Mouse (Mus musculus): ENCODE measurements at regions not wholly inside any gene's neighbourhood (a gene's known extent, or its start where the extent isn't known, plus 50 kb on each side); places are given as distances from the start of the nearest gene placed in this dataset.

DNA sequence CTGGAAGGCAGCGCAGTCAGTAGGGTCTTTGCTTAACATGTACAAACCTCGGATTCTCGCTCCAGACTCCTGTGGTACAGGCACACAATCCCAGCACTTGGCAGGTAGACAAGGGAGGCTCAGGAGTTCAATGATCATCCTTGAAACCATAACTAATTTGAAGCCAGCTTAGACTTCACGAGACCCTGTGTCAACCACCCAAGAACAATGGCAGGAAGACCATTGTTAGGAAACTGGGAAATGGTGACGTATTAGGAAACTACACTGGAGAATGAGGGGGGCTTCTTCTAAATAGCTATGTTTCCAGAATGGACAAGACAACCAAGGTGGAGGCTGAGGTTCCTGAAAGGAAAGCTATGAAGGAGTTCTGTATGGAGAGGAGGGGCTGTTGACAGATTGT, 313.1 kb upstream of the Adgrl2 start:
- Histone ChIP-seq H3K27me3 (ENCODE audit: insufficient read depth, low read length) (no peaks in the 10 kb centered on the region), H3K36me3 (ENCODE audit: insufficient read depth, low read length) (no peaks in the 10 kb centered on the region), H3K4me2 (ENCODE audit: low read length) (no peak overlapping the region), H3K9ac (ENCODE audit: low read depth, low read length) (no peak overlapping the region), H3K9me3 (replicated peaks; ENCODE audit: low read length) (no peaks in the 10 kb centered on the region), H3K27ac (no peak overlapping the region), H3K4me1 (replicated peaks; ENCODE audit: insufficient read depth, low read length) (no peaks in the 10 kb centered on the region), H3K4me3 (replicated peaks; ENCODE audit: low read depth, low read length) (no peak overlapping the region)
- no peak for TF ChIP-seq CTCF (IDR thresholded peaks at IDR 0.05; ENCODE audit: low read depth)
- 93% methylated on average over 5 of the region's 5 CpGs for WGBS
- ATAC-seq (replicated peaks; ENCODE audit: low FRiP score, low read depth) (no peak), DNase-seq (ENCODE audit: low spot score) (peak; percentile 24)

DNA sequence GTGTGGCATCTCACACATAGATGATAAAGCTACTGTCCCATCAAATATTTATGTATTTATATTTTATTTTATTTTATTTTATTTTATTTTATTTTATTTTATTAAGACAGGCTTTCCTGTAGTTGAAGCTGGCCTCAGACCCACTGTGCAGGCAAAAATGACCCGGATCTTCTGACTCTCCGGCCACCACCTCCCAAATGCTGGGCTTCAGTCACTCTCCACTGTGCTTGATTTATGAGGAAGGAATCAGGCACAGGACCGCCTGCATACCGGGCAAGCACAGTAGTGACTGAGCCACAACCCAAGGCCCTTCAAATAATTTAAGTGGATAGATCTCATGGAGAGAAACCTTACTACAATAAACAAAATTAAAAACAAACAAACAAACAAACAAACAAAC, 309.6 kb upstream of the Adgrl2 start:
- Histone ChIP-seq H3K9me3 (replicated peaks; ENCODE audit: low read length) (no peaks in the 10 kb centered on the region), H3K27ac (no peak overlapping the region), H3K4me1 (replicated peaks; ENCODE audit: insufficient read depth, low read length) (no peaks in the 10 kb centered on the region), H3K4me2 (ENCODE audit: low read length) (no peak overlapping the region), H3K4me3 (replicated peaks; ENCODE audit: low read depth, low read length) (no peak overlapping the region), H3K27me3 (ENCODE audit: insufficient read depth, low read length) (no peaks in the 10 kb centered on the region), H3K36me3 (ENCODE audit: insufficient read depth, low read length) (no peaks in the 10 kb centered on the region), H3K9ac (ENCODE audit: low read depth, low read length) (no peak overlapping the region)
- DNase-seq (ENCODE audit: low spot score) (no peak), ATAC-seq (replicated peaks; ENCODE audit: low FRiP score, low read depth) (0 out of 2 replicates have a peak, but pooled peaks have one; percentile 21)
- no peak for TF ChIP-seq CTCF (IDR thresholded peaks at IDR 0.05; ENCODE audit: low read depth)
- WGBS = 33% methylated on average over 4 of the region's 4 CpGs

DNA sequence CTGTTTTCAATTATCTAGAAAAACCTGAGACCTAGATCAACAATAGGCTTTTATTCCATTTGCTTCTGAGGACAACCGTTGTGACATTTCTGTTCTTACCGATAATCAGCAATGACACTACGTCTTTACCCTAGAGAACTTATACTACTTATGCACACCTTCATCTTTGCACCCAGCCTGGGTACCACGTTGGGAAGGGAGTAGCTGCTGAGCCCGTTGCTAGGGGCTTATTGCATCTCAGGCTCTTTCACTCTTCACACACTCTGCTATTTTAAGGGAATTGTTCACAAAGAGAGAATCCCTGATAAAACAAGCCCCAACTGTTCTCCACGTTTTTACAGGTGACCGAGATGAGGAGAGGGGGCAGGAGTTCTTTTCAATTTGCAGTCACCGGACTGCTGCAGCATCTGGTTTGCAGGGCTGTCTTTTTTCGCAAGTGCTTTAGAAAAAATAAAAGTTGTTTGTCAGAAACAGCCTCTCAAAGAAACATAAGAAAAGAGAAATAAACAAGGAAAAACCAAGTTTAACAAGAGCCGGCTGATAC, 306.1 kb upstream of the Adgrl2 start:
- H3K4me3 ChIP-seq (replicated peaks; ENCODE audit: low read depth, low read length) = no peak overlapping the region

DNA sequence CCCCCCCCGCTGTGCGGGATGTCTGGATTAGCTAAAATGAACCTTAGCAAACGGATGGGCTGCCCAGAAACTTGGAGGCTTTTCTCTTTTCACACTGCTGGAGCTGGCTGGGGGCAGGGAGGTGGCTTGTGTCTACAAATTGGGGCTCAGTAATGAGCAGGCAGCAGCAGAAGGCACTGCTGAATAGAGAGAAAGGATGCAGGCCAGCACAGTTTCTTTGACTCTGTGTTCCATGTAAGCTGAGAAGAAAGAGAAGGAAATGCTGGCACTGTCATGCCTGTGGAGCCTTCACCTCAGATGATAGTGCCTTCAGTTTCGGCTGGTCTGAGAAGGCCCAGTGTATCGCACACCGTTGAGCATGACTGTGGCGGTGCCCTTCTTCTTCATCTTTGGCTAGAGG, 305.6 kb upstream of the Adgrl2 start:
- H3K27me3 ChIP-seq (ENCODE audit: insufficient read depth, low read length) = no peaks in the 10 kb centered on the region
- ATAC-seq (replicated peaks; ENCODE audit: low FRiP score, low read depth) (no peak), DNase-seq (ENCODE audit: low spot score) (no peak)
- no peaks in the 10 kb centered on the region for H3K4me1 ChIP-seq (replicated peaks; ENCODE audit: insufficient read depth, low read length)
- no peak overlapping the region for H3K4me3 ChIP-seq (replicated peaks; ENCODE audit: low read depth, low read length)
- WGBS = 69% methylated on average over 7 of the region's 7 CpGs
- no peak overlapping the region for H3K9ac ChIP-seq (ENCODE audit: low read depth, low read length)
- H3K27ac ChIP-seq = no peak overlapping the region
- no peaks in the 10 kb centered on the region for H3K9me3 ChIP-seq (replicated peaks; ENCODE audit: low read length)
- H3K36me3 ChIP-seq (ENCODE audit: insufficient read depth, low read length) = no peaks in the 10 kb centered on the region
- H3K4me2 ChIP-seq (ENCODE audit: low read length) = no peak overlapping the region
- no peak for TF ChIP-seq CTCF (IDR thresholded peaks at IDR 0.05; ENCODE audit: low read depth)

More for the DNA sequence above, 306.1 kb upstream of the Adgrl2 start:
- no peaks in the 10 kb centered on the region for H3K36me3 ChIP-seq (ENCODE audit: insufficient read depth, low read length)
- H3K9me3 ChIP-seq (replicated peaks; ENCODE audit: low read length) = no peaks in the 10 kb centered on the region
- ATAC-seq (replicated peaks; ENCODE audit: low FRiP score, low read depth) (no peak), DNase-seq (ENCODE audit: low spot score) (no peak)
- no peak overlapping the region for H3K4me2 ChIP-seq (ENCODE audit: low read length)
- no peak for TF ChIP-seq CTCF (IDR thresholded peaks at IDR 0.05; ENCODE audit: low read depth)
- 82% methylated on average over 10 of the region's 10 CpGs for WGBS
- no peaks in the 10 kb centered on the region for H3K27me3 ChIP-seq (ENCODE audit: insufficient read depth, low read length)
- H3K27ac ChIP-seq = no peak overlapping the region
- H3K9ac ChIP-seq (ENCODE audit: low read depth, low read length) = no peak overlapping the region
- H3K4me1 ChIP-seq (replicated peaks; ENCODE audit: insufficient read depth, low read length) = no peaks in the 10 kb centered on the region

DNA sequence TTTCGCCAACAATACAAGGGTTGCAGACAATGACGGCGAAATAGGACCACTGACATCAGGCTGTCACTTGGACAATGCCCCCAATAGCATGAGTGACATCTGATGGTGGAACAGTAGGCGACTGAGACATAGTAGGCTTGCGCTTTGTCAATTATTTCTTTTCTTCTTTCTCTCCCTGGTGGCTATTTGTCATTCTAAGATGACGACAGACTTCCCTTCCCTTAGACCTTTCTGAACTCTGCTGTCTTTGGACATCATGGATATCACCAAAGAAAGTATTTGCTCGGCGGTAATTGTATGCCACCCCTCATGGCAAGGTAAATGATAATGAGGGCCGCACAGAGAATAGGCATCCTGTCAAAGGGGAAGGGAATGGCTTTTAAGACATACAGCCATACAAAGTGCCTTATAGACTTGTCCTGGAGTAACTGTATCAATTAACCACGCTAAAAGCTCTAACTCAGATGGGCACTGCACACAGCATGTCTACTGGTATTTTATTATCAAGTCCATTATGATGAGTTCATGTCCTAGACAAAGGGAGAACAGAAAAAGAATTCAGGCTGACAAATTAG, 305.0 kb upstream of the Adgrl2 start:
- no peak overlapping the region for H3K9ac ChIP-seq (ENCODE audit: low read depth, low read length)
- no peaks in the 10 kb centered on the region for H3K4me1 ChIP-seq (replicated peaks; ENCODE audit: insufficient read depth, low read length)
- no peak overlapping the region for H3K27ac ChIP-seq
- no peaks in the 10 kb centered on the region for H3K36me3 ChIP-seq (ENCODE audit: insufficient read depth, low read length)
- ATAC-seq (replicated peaks; ENCODE audit: low FRiP score, low read depth) (no peak), DNase-seq (ENCODE audit: low spot score) (no peak)
- H3K9me3 ChIP-seq (replicated peaks; ENCODE audit: low read length) = no peaks in the 10 kb centered on the region
- H3K4me2 ChIP-seq (ENCODE audit: low read length) = no peak overlapping the region
- TF ChIP-seq CTCF (IDR thresholded peaks at IDR 0.05; ENCODE audit: low read depth) = no peak
- no peaks in the 10 kb centered on the region for H3K27me3 ChIP-seq (ENCODE audit: insufficient read depth, low read length)
- WGBS = 86% methylated on average over 10 of the region's 10 CpGs
- no peak overlapping the region for H3K4me3 ChIP-seq (replicated peaks; ENCODE audit: low read depth, low read length)

DNA sequence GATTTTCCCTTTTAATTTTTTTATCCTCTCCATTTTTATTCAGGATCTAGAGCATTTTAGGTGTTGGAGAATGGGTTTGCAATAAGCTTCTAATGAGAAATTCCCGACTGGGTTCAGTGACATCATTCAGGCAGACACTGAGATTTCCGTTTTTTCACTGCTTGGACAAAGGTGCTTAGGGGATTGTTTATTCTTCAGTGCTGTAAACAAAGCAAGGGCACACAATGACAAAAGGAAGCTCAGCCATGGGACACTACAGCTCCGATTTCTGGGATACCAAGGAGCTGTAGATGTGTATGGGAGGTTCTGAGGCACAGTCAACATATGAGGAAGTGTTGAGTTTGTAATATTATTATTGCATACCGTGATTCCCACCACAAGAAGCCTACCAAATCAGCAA, 304.1 kb upstream of the Adgrl2 start:
- Histone ChIP-seq H3K9me3 (replicated peaks; ENCODE audit: low read length) (no peaks in the 10 kb centered on the region), H3K36me3 (ENCODE audit: insufficient read depth, low read length) (no peaks in the 10 kb centered on the region), H3K27me3 (ENCODE audit: insufficient read depth, low read length) (no peaks in the 10 kb centered on the region), H3K27ac (no peak overlapping the region), H3K4me1 (replicated peaks; ENCODE audit: insufficient read depth, low read length) (no peaks in the 10 kb centered on the region), H3K4me3 (replicated peaks; ENCODE audit: low read depth, low read length) (no peak overlapping the region), H3K4me2 (ENCODE audit: low read length) (no peak overlapping the region), H3K9ac (ENCODE audit: low read depth, low read length) (no peak overlapping the region)
- no peak for DNase-seq (ENCODE audit: low spot score)
- ATAC-seq (replicated peaks; ENCODE audit: low FRiP score, low read depth) = no peak
- no peak for TF ChIP-seq CTCF (IDR thresholded peaks at IDR 0.05; ENCODE audit: low read depth)
- 73% methylated on average over 4 of the region's 4 CpGs for WGBS

DNA sequence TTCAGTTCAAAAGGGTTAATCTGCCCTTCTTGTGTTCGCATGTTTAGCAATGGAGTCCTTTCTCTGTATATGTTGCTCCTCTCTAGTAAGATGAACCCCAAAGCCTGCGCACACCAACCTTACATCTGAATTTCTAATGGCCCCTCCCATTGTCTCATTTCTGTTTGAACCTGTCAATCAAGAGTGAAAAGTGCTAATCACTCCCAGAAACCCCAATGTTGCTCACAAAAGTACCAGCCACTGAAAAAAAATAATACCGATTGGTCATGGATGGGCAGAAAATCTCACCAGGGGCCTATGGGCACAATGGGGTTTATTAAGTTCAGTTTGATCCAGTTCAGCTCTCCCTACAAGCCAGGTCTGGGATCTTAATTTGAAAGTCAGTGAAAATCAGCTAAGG, 302.1 kb upstream of the Adgrl2 start:
- H3K4me3 ChIP-seq (replicated peaks; ENCODE audit: low read depth, low read length) = no peak overlapping the region
- H3K9ac ChIP-seq (ENCODE audit: low read depth, low read length) = no peak overlapping the region
- no peak for TF ChIP-seq CTCF (IDR thresholded peaks at IDR 0.05; ENCODE audit: low read depth)
- H3K27ac ChIP-seq = no peak overlapping the region
- ATAC-seq (replicated peaks; ENCODE audit: low FRiP score, low read depth) (no peak), DNase-seq (ENCODE audit: low spot score) (no peak)
- H3K27me3 ChIP-seq (ENCODE audit: insufficient read depth, low read length) = no peaks in the 10 kb centered on the region
- H3K36me3 ChIP-seq (ENCODE audit: insufficient read depth, low read length) = no peaks in the 10 kb centered on the region
- H3K4me1 ChIP-seq (replicated peaks; ENCODE audit: insufficient read depth, low read length) = no peaks in the 10 kb centered on the region
- no peaks in the 10 kb centered on the region for H3K9me3 ChIP-seq (replicated peaks; ENCODE audit: low read length)
- no peak overlapping the region for H3K4me2 ChIP-seq (ENCODE audit: low read length)
- WGBS = 96% methylated on average over 3 of the region's 3 CpGs

All from kidney, postnatal 0 days (tissue).